Mouse (Mus musculus) stomach, embryonic 16.5 days (tissue): ENCODE results near the gene Znfx1. TPM values are rescaled to one million over a fixed set of nuclear protein-coding genes. Genes with fewer than 3 reads are reported as not detected.

Source experiments
- ATAC-seq: fragments of 200-750 bp; cut with Nextera tagmentation; 2 replicates; pipeline ENCODE4 v1.8.0; 2017; ENCODE audit warnings: moderate number of reproducible peaks, moderate TSS enrichment; ENCODE audit not compliant: insufficient read depth, low FRiP score
- H3K27ac ChIP-seq: fragments of 300-500 bp; sonication (generic); 2 replicates; pipeline ENCODE4 v1.5.1; 2014; ENCODE audit warnings: low read length
- H3K27me3 ChIP-seq: fragments of 300-500 bp; sonication (generic); 2 replicates; pipeline ENCODE4 v1.6.1; 2014; ENCODE audit warnings: low read length, control low read depth, mixed read lengths; ENCODE audit not compliant: control insufficient read depth, insufficient read depth
- H3K36me3 ChIP-seq: fragments of 300-500 bp; sonication (generic); 2 replicates; pipeline ENCODE4 v1.6.1; 2014; ENCODE audit warnings: low read length; ENCODE audit not compliant: control insufficient read depth, insufficient read depth
- H3K4me1 ChIP-seq: fragments of 300-500 bp; sonication (generic); 2 replicates; pipeline ENCODE4 v1.6.1; 2014; ENCODE audit warnings: low read length, control low read depth, mixed read lengths; ENCODE audit not compliant: control insufficient read depth, insufficient read depth
- H3K4me2 ChIP-seq: fragments of 300-500 bp; sonication (generic); 2 replicates; pipeline ENCODE4 v1.6.1; 2014; ENCODE audit warnings: low read depth, low read length, mixed read lengths
- H3K4me3 ChIP-seq: fragments of 300-500 bp; sonication (generic); replicated peaks from 2 replicates; pipeline ENCODE4 v1.5.1; 2014; ENCODE audit warnings: mild to moderate bottlenecking, low read length
- H3K9ac ChIP-seq: fragments of 300-500 bp; sonication (generic); 2 replicates; pipeline ENCODE4 v1.6.1; 2014; ENCODE audit warnings: low read length
- H3K9me3 ChIP-seq: fragments of 300-500 bp; sonication (generic); replicated peaks from 2 replicates; pipeline ENCODE4 v1.6.1; 2016; ENCODE audit warnings: low read length, control low read depth; ENCODE audit not compliant: control insufficient read depth
- WGBS: fragments of 180-500 bp; shearing (Covaris S2); extraction: QIAGEN DNeasy Blood & Tissue Kit; methylation state at CpG from one replicate; pipeline ENCODE4 v1.1.7; 2014; 5-methylcytosine and 5-hydroxymethylcytosine counted together
- polyA plus RNA-seq: library from polyadenylated mRNA; unstranded; fragments of >200 nt; fragmentation: Nextera tagmentation; extraction: Ambion mirVana; gene quantifications from 2 replicates; pipeline ENCODE4 v1.2.1, GENCODE M21; 2015

The Znfx1 gene
- polyA plus RNA-seq, 1 experiment from 2014 or later = 9.5 TPM

GRCm38 (mm10) chr2:167086092-167086491, 23.3 kb upstream of the Znfx1 start:
- WGBS = 41% methylated on average over 11 of the region's 11 CpGs
- H3K36me3 ChIP-seq = no peaks in the 10 kb centered on the region
- no peak overlapping the region for H3K4me3 ChIP-seq
- no peaks in the 10 kb centered on the region for H3K27me3 ChIP-seq
- H3K4me2 ChIP-seq = no peak overlapping the region
- H3K27ac ChIP-seq = no peak overlapping the region
- ATAC-seq = no peak
- 0 out of 2 replicates have a peak, but pooled peaks cover 3% of the 10 kb centered on the region for H3K4me1 ChIP-seq
- no peak overlapping the region for H3K9ac ChIP-seq
- no peaks in the 10 kb centered on the region for H3K9me3 ChIP-seq

- 9% methylated on average over 4 of the region's 4 CpGs for WGBS
- H3K27me3 ChIP-seq = no peaks in the 10 kb centered on the region
- H3K9ac ChIP-seq = no peak overlapping the region
- ATAC-seq = no peak
- H3K4me2 ChIP-seq = no peak overlapping the region
- H3K36me3 ChIP-seq = no peaks in the 10 kb centered on the region
- peaks cover 13% of the 10 kb centered on the region; the same call in 1 of the 2 replicates for H3K4me1 ChIP-seq
- H3K27ac ChIP-seq = no peak overlapping the region
- H3K4me3 ChIP-seq = no peak overlapping the region
- H3K9me3 ChIP-seq = no peaks in the 10 kb centered on the region
These were observed 18.8 kb upstream of the Znfx1 start for GRCm38 (mm10) chr2:167081639-167082038.

GRCm38 (mm10) chr2:167081135-167081534, 18.3 kb upstream of the Znfx1 start:
- no peaks in the 10 kb centered on the region for H3K27me3 ChIP-seq
- WGBS = 47% methylated on average over 6 of the region's 6 CpGs
- H3K9ac ChIP-seq = no peak overlapping the region
- H3K4me2 ChIP-seq = no peak overlapping the region
- no peaks in the 10 kb centered on the region for H3K36me3 ChIP-seq
- peaks cover 13% of the 10 kb centered on the region; the same call in 1 of the 2 replicates for H3K4me1 ChIP-seq
- no peak for ATAC-seq
- H3K9me3 ChIP-seq = no peaks in the 10 kb centered on the region
- H3K4me3 ChIP-seq = no peak overlapping the region
- no peak overlapping the region for H3K27ac ChIP-seq

GRCm38 (mm10) chr2:167080387-167080786, 17.6 kb upstream of the Znfx1 start:
- Histone ChIP-seq H3K4me1 (peaks cover 13% of the 10 kb centered on the region; the same call in 1 of the 2 replicates), H3K9ac (no peak overlapping the region), H3K4me3 (no peak overlapping the region), H3K4me2 (no peak overlapping the region), H3K27ac (no peak overlapping the region), H3K9me3 (no peaks in the 10 kb centered on the region), H3K36me3 (no peaks in the 10 kb centered on the region), H3K27me3 (no peaks in the 10 kb centered on the region)
- ATAC-seq = no peak
- WGBS = 54% methylated on average over 3 of the region's 3 CpGs

GRCm38 (mm10) chr2:167079535-167080257, 16.9 kb upstream of the Znfx1 start:
- Histone ChIP-seq H3K36me3 (no peaks in the 10 kb centered on the region), H3K9ac (0 out of 2 replicates have a peak overlapping the region, but pooled peaks have one; percentile 2), H3K4me3 (no peak overlapping the region), H3K27ac (no peak overlapping the region), H3K4me2 (no peak overlapping the region), H3K27me3 (no peaks in the 10 kb centered on the region), H3K9me3 (no peaks in the 10 kb centered on the region), H3K4me1 (peaks cover 13% of the 10 kb centered on the region; the same call in 1 of the 2 replicates)
- 0 out of 2 replicates have a peak, but pooled peaks have one; percentile 24 for ATAC-seq
- WGBS = 47% methylated on average over 18 of the region's 18 CpGs

- H3K9ac ChIP-seq = no peak overlapping the region
- no peaks in the 10 kb centered on the region for H3K9me3 ChIP-seq
- H3K4me2 ChIP-seq = no peak overlapping the region
- no peak overlapping the region for H3K4me3 ChIP-seq
- H3K36me3 ChIP-seq = no peaks in the 10 kb centered on the region
- no peak overlapping the region for H3K27ac ChIP-seq
- no peak; the same call in 1 of the 2 replicates for ATAC-seq
- 46% methylated on average over 9 of the region's 9 CpGs for WGBS
- H3K27me3 ChIP-seq = no peaks in the 10 kb centered on the region
- H3K4me1 ChIP-seq = peaks cover 13% of the 10 kb centered on the region; the same call in 1 of the 2 replicates
These were observed 16.2 kb upstream of the Znfx1 start for GRCm38 (mm10) chr2:167078931-167079495.

GRCm38 (mm10) chr2:167078486-167078885, 15.7 kb upstream of the Znfx1 start:
- Histone ChIP-seq H3K4me1 (peaks cover 13% of the 10 kb centered on the region; the same call in 1 of the 2 replicates), H3K27me3 (no peaks in the 10 kb centered on the region), H3K4me3 (no peak overlapping the region), H3K36me3 (no peaks in the 10 kb centered on the region), H3K9me3 (no peaks in the 10 kb centered on the region), H3K4me2 (no peak overlapping the region), H3K27ac (no peak overlapping the region), H3K9ac (no peak overlapping the region)
- 34% methylated on average over 7 of the region's 7 CpGs for WGBS
- ATAC-seq = no peak

GRCm38 (mm10) chr2:167077199-167077962, 14.6 kb upstream of the Znfx1 start:
- Histone ChIP-seq H3K4me1 (peaks cover 13% of the 10 kb centered on the region; the same call in 1 of the 2 replicates), H3K4me2 (no peak overlapping the region), H3K27me3 (no peaks in the 10 kb centered on the region), H3K9me3 (no peaks in the 10 kb centered on the region), H3K36me3 (no peaks in the 10 kb centered on the region), H3K9ac (no peak overlapping the region), H3K27ac (no peak overlapping the region), H3K4me3 (no peak overlapping the region)
- 79% methylated on average over 11 of the region's 11 CpGs for whole genome bisulfite sequencing
- no peak for ATAC-seq

GRCm38 (mm10) chr2:167076759-167077158, 13.9 kb upstream of the Znfx1 start:
- peaks cover 13% of the 10 kb centered on the region; the same call in 1 of the 2 replicates for H3K4me1 ChIP-seq
- H3K4me2 ChIP-seq = no peak overlapping the region
- no peak overlapping the region for H3K9ac ChIP-seq
- ATAC-seq = no peak
- no peaks in the 10 kb centered on the region for H3K36me3 ChIP-seq
- no peaks in the 10 kb centered on the region for H3K9me3 ChIP-seq
- H3K4me3 ChIP-seq = no peak overlapping the region
- no peak overlapping the region for H3K27ac ChIP-seq
- 80% methylated on average over 2 of the region's 2 CpGs for WGBS
- no peaks in the 10 kb centered on the region for H3K27me3 ChIP-seq
